17 mouse cellular contexts compared by ENCODE assay signal in genomic region chr9:121330065-121330464, GRCm38 (mm10). TPM values are rescaled to one million over a fixed set of nuclear protein-coding genes. Genes with fewer than 3 reads are reported as not detected.
DNase-seq lines count a peak whose midpoint lies in the region; ATAC-seq and TF ChIP-seq lines count a peak whose summit lies in the region.
"Had no signal": no experiment of that assay in that cellular context is flagged by ENCODE, and none has a peak within 500 bp of the region (broad histone marks: within the 10 kb centered on the region; RNA-seq: fewer than 3 reads in every experiment).

No protein-coding gene starts in this region.

- no peak for ATAC-seq in hindbrain, embryonic 13.5 days (ENCODE audit: low FRiP score)
- no peak for ATAC-seq in hindbrain, embryonic 11.5 days (ENCODE audit: low FRiP score)
- no peak for ATAC-seq in heart, postnatal 0 days (ENCODE audit: insufficient read depth, low read depth)
- ATAC-seq: activated CD4-positive, CD25-positive, alpha-beta regulatory T cell, adult 4 months; intestine, embryonic 15.5 days; midbrain, embryonic 16.5 days had no signal

- peak; percentile 31; a peak in 2 of 4 replicates for TF ChIP-seq EP300 in MEL (IDR thresholded peaks at IDR 0.05; ENCODE audit: low read depth in 1 of 2, low read length in 2 of 2)
- no peak for TF ChIP-seq EP300 in heart, postnatal 0 days (IDR thresholded peaks at IDR 0.05; ENCODE audit: low read depth)

- no peak for TF ChIP-seq RAD21 in MEL (IDR thresholded peaks at IDR 0.05; ENCODE audit: low read depth, low read length)

- no peak for TF ChIP-seq CTCF in gastrocnemius, adult 2 months (IDR thresholded peaks at IDR 0.05)
- no peak for TF ChIP-seq CTCF in MEL (IDR thresholded peaks at IDR 0.05 in 2 of 3, conservative IDR thresholded peaks at IDR 0.05 in 1 of 3; ENCODE audit: control insufficient read depth in 1 of 3, insufficient read depth in 1 of 3, low read depth in 2 of 3, low read length in 3 of 3, poor library complexity in 1 of 3, severe bottlenecking in 1 of 3)
- TF ChIP-seq CTCF in heart, postnatal 0 days (IDR thresholded peaks at IDR 0.05; ENCODE audit: low read depth): no peak

- no peaks in the 10 kb centered on the region for H3K27me3 ChIP-seq in hindbrain, embryonic 13.5 days
- no peaks in the 10 kb centered on the region for H3K27me3 ChIP-seq in hindbrain, embryonic 11.5 days (ENCODE audit: control insufficient read depth, insufficient read depth, low read length)
- no peaks in the 10 kb centered on the region for H3K27me3 ChIP-seq in MEL (ENCODE audit: control insufficient read depth in 1 of 2, insufficient read depth in 2 of 2, low read length in 2 of 2)
- H3K27me3 ChIP-seq in heart, postnatal 0 days (ENCODE audit: control insufficient read depth, insufficient read depth, low read length): no peaks in the 10 kb centered on the region
- H3K27me3 ChIP-seq: intestine, embryonic 15.5 days had no signal

- TF ChIP-seq POLR2A in MEL (IDR thresholded peaks at IDR 0.05; ENCODE audit: control insufficient read depth in 1 of 2, insufficient read depth in 1 of 2, low read depth in 1 of 2, low read length in 2 of 2, poor library complexity in 1 of 2): no peak

- H3K9ac ChIP-seq in hindbrain, embryonic 13.5 days: no peak overlapping the region
- H3K9ac ChIP-seq in hindbrain, embryonic 11.5 days (ENCODE audit: low read depth, low read length): no peak overlapping the region
- no peak overlapping the region for H3K9ac ChIP-seq in MEL (ENCODE audit: control insufficient read depth, low read depth, low read length, poor library complexity, severe bottlenecking)
- no peak overlapping the region for H3K9ac ChIP-seq in heart, postnatal 0 days (replicated peaks; ENCODE audit: low read depth, low read length)
- H3K9ac ChIP-seq: intestine, embryonic 15.5 days had no signal

- H3K36me3 ChIP-seq in hindbrain, embryonic 13.5 days: peaks cover 5% of the 10 kb centered on the region; the same call in 1 of the 2 replicates
- no peaks in the 10 kb centered on the region for H3K36me3 ChIP-seq in hindbrain, embryonic 11.5 days (ENCODE audit: control insufficient read depth, insufficient read depth, low read length)
- peaks cover 0 to 22% of the 10 kb centered on the region in 2 experiments; a peak in 2 of 4 replicates for H3K36me3 ChIP-seq in MEL (ENCODE audit: control insufficient read depth in 1 of 2, insufficient read depth in 2 of 2, low read length in 2 of 2)
- 0 out of 2 replicates have a peak, but pooled peaks cover 4% of the 10 kb centered on the region for H3K36me3 ChIP-seq in heart, postnatal 0 days (replicated peaks; ENCODE audit: control insufficient read depth, insufficient read depth, low read length)
- H3K36me3 ChIP-seq: intestine, embryonic 15.5 days had no signal

- H3K27ac ChIP-seq in gastrocnemius, adult 2 months: peak overlapping the region; percentile 86
- H3K27ac ChIP-seq in hindbrain, embryonic 13.5 days: peak overlapping the region; percentile 60; the same call in 1 of the 2 replicates
- H3K27ac ChIP-seq in hindbrain, embryonic 11.5 days (ENCODE audit: low read depth, low read length): no peak overlapping the region
- H3K27ac ChIP-seq in MEL (ENCODE audit: control insufficient read depth, low read depth, low read length): peak overlapping the region; percentile 47; the same call in 1 of the 2 replicates
- H3K27ac ChIP-seq in heart, postnatal 0 days (ENCODE audit: low read depth): peak overlapping the region; percentile 99
- H3K27ac ChIP-seq: kidney, postnatal 0 days had no signal

- H3K79me2 ChIP-seq in MEL (ENCODE audit: control insufficient read depth, insufficient read depth, low read length, poor library complexity): peaks cover 18% of the 10 kb centered on the region

- H3K9me3 ChIP-seq in hindbrain, embryonic 13.5 days: no peaks in the 10 kb centered on the region
- no peaks in the 10 kb centered on the region for H3K9me3 ChIP-seq in hindbrain, embryonic 11.5 days (ENCODE audit: control insufficient read depth, low read length)
- no peaks in the 10 kb centered on the region for H3K9me3 ChIP-seq in MEL (replicated peaks; ENCODE audit: insufficient read depth, low read length)
- H3K9me3 ChIP-seq in heart, postnatal 0 days (replicated peaks; ENCODE audit: control insufficient read depth, low read length): no peaks in the 10 kb centered on the region
- H3K9me3 ChIP-seq: intestine, embryonic 15.5 days had no signal

- no peak overlapping the region for H3K4me2 ChIP-seq in hindbrain, embryonic 13.5 days
- H3K4me2 ChIP-seq in hindbrain, embryonic 11.5 days (replicated peaks; ENCODE audit: low read depth, low read length): no peak overlapping the region
- H3K4me2 ChIP-seq in heart, postnatal 0 days (ENCODE audit: low read depth, low read length): no peak overlapping the region
- H3K4me2 ChIP-seq: intestine, embryonic 15.5 days had no signal

- intact Hi-C loops in gastrocnemius, adult 2 months (cut with DNase I): no loop called here

- H3K4me3 ChIP-seq in gastrocnemius, adult 2 months: no peak overlapping the region
- no peak overlapping the region for H3K4me3 ChIP-seq in hindbrain, embryonic 13.5 days
- no peak overlapping the region for H3K4me3 ChIP-seq in hindbrain, embryonic 11.5 days (ENCODE audit: low read depth, low read length)
- H3K4me3 ChIP-seq in MEL (ENCODE audit: control insufficient read depth in 1 of 2, insufficient read depth in 1 of 2, low read depth in 2 of 2, low read length in 2 of 2): no peak overlapping the region
- H3K4me3 ChIP-seq in heart, postnatal 0 days (ENCODE audit: low read depth, low read length): no peak overlapping the region
- H3K4me3 ChIP-seq: erythroblast, embryonic 14.5 days; intestine, embryonic 15.5 days had no signal

- WGBS in hindbrain, embryonic 13.5 days: 96% methylated on average over 5 of the region's 5 CpGs
- WGBS in hindbrain, embryonic 11.5 days: 94% methylated on average over 5 of the region's 5 CpGs
- 83% methylated on average over 5 of the region's 5 CpGs for WGBS in heart, postnatal 0 days

- peaks cover 52% of the 10 kb centered on the region for H3K4me1 ChIP-seq in hindbrain, embryonic 13.5 days (replicated peaks)
- peaks cover 21% of the 10 kb centered on the region for H3K4me1 ChIP-seq in hindbrain, embryonic 11.5 days (replicated peaks; ENCODE audit: control insufficient read depth, insufficient read depth, low read length)
- H3K4me1 ChIP-seq in MEL (ENCODE audit: control insufficient read depth in 1 of 2, insufficient read depth in 2 of 2, low read length in 2 of 2): peaks cover 8 to 30% of the 10 kb centered on the region in 2 experiments; a peak in 3 of 4 replicates
- H3K4me1 ChIP-seq in heart, postnatal 0 days (ENCODE audit: control insufficient read depth, insufficient read depth): peaks cover 61% of the 10 kb centered on the region

- DNase-seq in gastrocnemius, adult 2 months: no peak
- DNase-seq in gastrocnemius, adult 8-10 months (ENCODE audit: low spot score in 2 of 2): no peak
- no peak for DNase-seq in hindbrain, embryonic 11.5 days (ENCODE audit: low spot score)
- peak; percentile 69 for DNase-seq in MEL (ENCODE audit: low read depth, low spot score)
- no peak for DNase-seq in heart, postnatal 0 days (ENCODE audit: low spot score)
- DNase-seq in right cerebral cortex, postnatal 4 days: no peak
- no peak for DNase-seq in adrenal gland, adult (ENCODE audit: inconsistent age in 2 of 2, low spot score in 1 of 2)
- DNase-seq: cerebellum, adult 18-20 months; embryo, embryonic 11 days; left cerebral cortex, postnatal 4 days; thymus, adult 18-20 months had no signal

TF ChIP-seq in MEL, 35 proteins besides CTCF, POLR2A, EP300 and RAD21 (continues in another document):
- TF ChIP-seq TBP (IDR thresholded peaks at IDR 0.05; ENCODE audit: low read depth, low read length) (no peak), MXI1 (IDR thresholded peaks at IDR 0.05; ENCODE audit: low read depth, low read length) (no peak), ZMIZ1 (IDR thresholded peaks at IDR 0.05; ENCODE audit: low read depth, low read length) (no peak), USF2 (IDR thresholded peaks at IDR 0.05; ENCODE audit: borderline replicate concordance in 1 of 2, insufficient read depth in 1 of 2, low read depth in 1 of 2, low read length in 2 of 2) (no peak), MAZ (IDR thresholded peaks at IDR 0.05; ENCODE audit: low read depth, low read length) (no peak), TCF12 (IDR thresholded peaks at IDR 0.05; ENCODE audit: low read depth, low read length) (no peak), ELF1 (IDR thresholded peaks at IDR 0.05; ENCODE audit: low read depth, low read length) (no peak), SMC3 (IDR thresholded peaks at IDR 0.05; ENCODE audit: low read depth, low read length) (no peak), MAFK (IDR thresholded peaks at IDR 0.05; ENCODE audit: borderline replicate concordance, low read depth, low read length) (peak; percentile 69; the same call in 1 of the 2 replicates), UBTF (IDR thresholded peaks at IDR 0.05; ENCODE audit: borderline replicate concordance, insufficient read depth, low read depth, low read length) (no peak), E2F4 (IDR thresholded peaks at IDR 0.05; ENCODE audit: borderline replicate concordance, low read depth, low read length) (no peak), MAX (IDR thresholded peaks at IDR 0.05; ENCODE audit: low read length) (no peak)

RNA-seq across cellular contexts. Expression of gene Trak1, which starts 32.8 kb away (rescaled TPM):
- total RNA-seq in gastrocnemius, adult 2 months (2021): 100 to 1,000 TPM; 156 to 204 TPM
- total RNA-seq in gastrocnemius, adult 8-10 months (2022): 100 to 1,000 TPM; 133 to 200 (median 169) TPM
- polyA plus RNA-seq in hindbrain, embryonic 13.5 days (2015; fragmentation: Nextera tagmentation; extraction: Ambion mirVana): 43.0 and 46.2 TPM in 2 replicates
- polyA plus RNA-seq in hindbrain, embryonic 11.5 days (2014; fragmentation: Nextera tagmentation; extraction: Ambion mirVana): 19.8 and 21.2 TPM in 2 replicates
- total RNA-seq in MEL (2012; rRNA removed): 15.3 and 16.2 TPM in 2 replicates
- 10 to 100 TPM in 1 of 2 experiments, not detected in 1; 35.5 TPM for polyA plus RNA-seq in MEL (2012; ENCODE audit: insufficient read depth in 1 of 2, insufficient read length in 2 of 2, low read depth in 1 of 2, low replicate concordance in 2 of 2, missing spikeins in 1 of 2)
- 113 and 120 TPM in 2 replicates for total RNA-seq in heart, postnatal 0 days (2014; rRNA removed; ENCODE audit: low replicate concordance)
- polyA plus RNA-seq in heart, postnatal 0 days (2015; fragmentation: Nextera tagmentation; extraction: Ambion mirVana): 53.5 and 59.3 TPM in 2 replicates

RNA-seq across cellular contexts. Expression of gene Ulk4, which starts 53.1 kb away (rescaled TPM):
- under 1 TPM; 0.11 to 0.36 TPM for total RNA-seq in gastrocnemius, adult 2 months (2021)
- total RNA-seq in gastrocnemius, adult 8-10 months (2022): under 1 TPM in 1 of 4 experiments, not detected in 3; 0.44 TPM
- polyA plus RNA-seq in hindbrain, embryonic 13.5 days (2015; fragmentation: Nextera tagmentation; extraction: Ambion mirVana): 106 and 109 TPM in 2 replicates
- polyA plus RNA-seq in hindbrain, embryonic 11.5 days (2014; fragmentation: Nextera tagmentation; extraction: Ambion mirVana): 161 and 185 TPM in 2 replicates
- 21.8 and 31.1 TPM in 2 replicates for total RNA-seq in MEL (2012; rRNA removed)
- 10 to 100 TPM in 1 of 2 experiments, not detected in 1; 26.6 TPM for polyA plus RNA-seq in MEL (2012; ENCODE audit: insufficient read depth in 1 of 2, insufficient read length in 2 of 2, low read depth in 1 of 2, low replicate concordance in 2 of 2, missing spikeins in 1 of 2)
- 1.3 and 1.5 TPM in 2 replicates for total RNA-seq in heart, postnatal 0 days (2014; rRNA removed; ENCODE audit: low replicate concordance)
- 64.3 and 66.7 TPM in 2 replicates for polyA plus RNA-seq in heart, postnatal 0 days (2015; fragmentation: Nextera tagmentation; extraction: Ambion mirVana)
